Mouse (Mus musculus) C2C12 (cell line): ENCODE results near the gene Plau.

Source experiments
- CTCF ChIP-seq: IDR thresholded peaks from one replicate; pipeline ENCODE4 v1.5.1; 2011; ENCODE audit not compliant: control insufficient read depth, insufficient read depth, insufficient read length
- MAX ChIP-seq: IDR thresholded peaks from one replicate; pipeline ENCODE4 v1.6.1; 2011; ENCODE audit warnings: mild to moderate bottlenecking, control low read depth

DNA sequence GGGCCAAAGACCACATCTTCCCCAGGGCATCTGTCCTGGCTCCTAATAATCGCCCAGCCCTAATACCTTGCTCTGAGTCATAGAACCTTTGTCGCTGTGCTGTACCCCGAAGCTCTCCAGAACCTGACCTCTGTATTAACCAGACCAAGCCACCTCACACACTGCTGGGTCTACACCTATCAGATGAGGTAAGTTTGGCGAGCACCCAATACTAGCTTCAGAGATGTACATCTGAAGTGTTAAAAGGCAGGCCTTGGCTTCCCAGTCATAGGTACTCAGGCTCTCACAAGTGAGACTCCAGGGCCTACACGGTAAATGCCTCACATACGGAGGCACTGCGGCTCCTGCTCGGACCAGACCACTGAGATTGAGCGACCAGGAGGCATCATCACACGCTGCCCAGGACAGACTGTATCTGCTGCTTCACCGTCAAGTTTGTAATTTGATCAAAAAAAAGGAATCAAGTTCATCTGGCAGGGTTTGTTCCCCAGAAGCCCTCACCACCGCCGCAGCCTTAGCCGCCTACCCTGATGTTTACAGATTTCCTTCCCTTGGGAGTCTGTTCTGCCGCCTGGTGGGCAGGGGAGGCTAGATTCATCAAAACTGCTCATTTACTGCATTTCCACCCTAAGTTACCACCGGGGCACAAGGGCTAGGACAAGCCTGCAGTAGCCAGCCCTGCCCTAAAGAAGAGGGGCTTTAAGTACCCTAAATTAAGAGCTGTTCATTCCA lies 44.8 kb upstream of the Plau start:
- TF ChIP-seq CTCF (peak; percentile 4), MAX (no peak)
